Mouse (Mus musculus): ENCODE measurements at regions not wholly inside any gene's neighbourhood (a gene's known extent, or its start where the extent isn't known, plus 50 kb on each side); places are given as distances from the start of the nearest gene placed in this dataset.

GRCm38 (mm10) chr13:99744790-99745120 lies 156.1 kb downstream of the Cartpt start:
- H3K9ac ChIP-seq (replicated peaks; ENCODE audit: low read length), result no peak overlapping the region
- no peak for ATAC-seq (replicated peaks; ENCODE audit: insufficient number of reproducible peaks, low FRiP score, low TSS enrichment, low read depth)
- H3K9me3 ChIP-seq (replicated peaks; ENCODE audit: control insufficient read depth, low read length), result no peaks in the 10 kb centered on the region
- H3K4me2 ChIP-seq (ENCODE audit: low read depth, low read length), result no peak overlapping the region
- H3K4me3 ChIP-seq (ENCODE audit: low read depth, low read length), result no peak overlapping the region
- 68% methylated on average over 7 of the region's 7 CpGs for WGBS
- no peak for DNase-seq (ENCODE audit: low spot score)
- no peak overlapping the region; the same call in 1 of the 2 replicates for H3K27ac ChIP-seq (replicated peaks; ENCODE audit: low read depth, low read length)
- no peaks in the 10 kb centered on the region for H3K36me3 ChIP-seq (replicated peaks; ENCODE audit: control insufficient read depth, insufficient read depth, low read depth, low read length)
- no peaks in the 10 kb centered on the region for H3K27me3 ChIP-seq (ENCODE audit: control insufficient read depth, insufficient read depth, low read length)
- H3K4me1 ChIP-seq (ENCODE audit: control insufficient read depth, insufficient read depth, low read length), result no peaks in the 10 kb centered on the region

GRCm38 (mm10) chr13:99743952-99744789 lies 156.7 kb downstream of the Cartpt start:
- H3K4me2 ChIP-seq (ENCODE audit: low read depth, low read length), result no peak overlapping the region
- WGBS, result 31% methylated on average over 8 of the region's 8 CpGs
- no peaks in the 10 kb centered on the region for H3K9me3 ChIP-seq (replicated peaks; ENCODE audit: control insufficient read depth, low read length)
- H3K9ac ChIP-seq (replicated peaks; ENCODE audit: low read length), result no peak overlapping the region
- no peak overlapping the region; the same call in 1 of the 2 replicates for H3K27ac ChIP-seq (replicated peaks; ENCODE audit: low read depth, low read length)
- ATAC-seq (replicated peaks; ENCODE audit: insufficient number of reproducible peaks, low FRiP score, low TSS enrichment, low read depth) (peak; percentile 66; the same call in 1 of the 2 replicates), DNase-seq (ENCODE audit: low spot score) (no peak)
- no peaks in the 10 kb centered on the region for H3K27me3 ChIP-seq (ENCODE audit: control insufficient read depth, insufficient read depth, low read length)
- no peak overlapping the region for H3K4me3 ChIP-seq (ENCODE audit: low read depth, low read length)
- no peaks in the 10 kb centered on the region for H3K4me1 ChIP-seq (ENCODE audit: control insufficient read depth, insufficient read depth, low read length)
- H3K36me3 ChIP-seq (replicated peaks; ENCODE audit: control insufficient read depth, insufficient read depth, low read depth, low read length), result no peaks in the 10 kb centered on the region

GRCm38 (mm10) chr13:99742507-99742906 lies 158.4 kb downstream of the Cartpt start:
- DNase-seq (ENCODE audit: low spot score), result peak; percentile 51

GRCm38 (mm10) chr13:99741981-99742380 lies 158.9 kb downstream of the Cartpt start:
- Histone ChIP-seq H3K36me3 (replicated peaks; ENCODE audit: control insufficient read depth, insufficient read depth, low read depth, low read length) (no peaks in the 10 kb centered on the region), H3K9me3 (replicated peaks; ENCODE audit: control insufficient read depth, low read length) (no peaks in the 10 kb centered on the region), H3K9ac (replicated peaks; ENCODE audit: low read length) (no peak overlapping the region), H3K4me1 (ENCODE audit: control insufficient read depth, insufficient read depth, low read length) (no peaks in the 10 kb centered on the region), H3K4me2 (ENCODE audit: low read depth, low read length) (no peak overlapping the region), H3K27me3 (ENCODE audit: control insufficient read depth, insufficient read depth, low read length) (no peaks in the 10 kb centered on the region), H3K4me3 (ENCODE audit: low read depth, low read length) (no peak overlapping the region), H3K27ac (replicated peaks; ENCODE audit: low read depth, low read length) (no peak overlapping the region)
- ATAC-seq (replicated peaks; ENCODE audit: insufficient number of reproducible peaks, low FRiP score, low TSS enrichment, low read depth), result no peak
- WGBS, result 45% methylated on average over 2 of the region's 2 CpGs
- DNase-seq (ENCODE audit: low spot score), result no peak

More at GRCm38 (mm10) chr13:99742507-99742906, 158.4 kb downstream of the Cartpt start:
- Histone ChIP-seq H3K27ac (replicated peaks; ENCODE audit: low read depth, low read length) (no peak overlapping the region), H3K9me3 (replicated peaks; ENCODE audit: control insufficient read depth, low read length) (no peaks in the 10 kb centered on the region), H3K36me3 (replicated peaks; ENCODE audit: control insufficient read depth, insufficient read depth, low read depth, low read length) (no peaks in the 10 kb centered on the region), H3K4me1 (ENCODE audit: control insufficient read depth, insufficient read depth, low read length) (no peaks in the 10 kb centered on the region), H3K9ac (replicated peaks; ENCODE audit: low read length) (no peak overlapping the region), H3K27me3 (ENCODE audit: control insufficient read depth, insufficient read depth, low read length) (no peaks in the 10 kb centered on the region), H3K4me3 (ENCODE audit: low read depth, low read length) (no peak overlapping the region), H3K4me2 (ENCODE audit: low read depth, low read length) (no peak overlapping the region)
- no peak for ATAC-seq (replicated peaks; ENCODE audit: insufficient number of reproducible peaks, low FRiP score, low TSS enrichment, low read depth)
- 76% methylated on average over 2 of the region's 2 CpGs for WGBS

- Histone ChIP-seq H3K36me3 (replicated peaks; ENCODE audit: control insufficient read depth, insufficient read depth, low read depth, low read length) (no peaks in the 10 kb centered on the region), H3K27me3 (ENCODE audit: control insufficient read depth, insufficient read depth, low read length) (no peaks in the 10 kb centered on the region), H3K4me2 (ENCODE audit: low read depth, low read length) (no peak overlapping the region), H3K4me1 (ENCODE audit: control insufficient read depth, insufficient read depth, low read length) (no peaks in the 10 kb centered on the region), H3K4me3 (ENCODE audit: low read depth, low read length) (no peak overlapping the region), H3K27ac (replicated peaks; ENCODE audit: low read depth, low read length) (no peak overlapping the region), H3K9ac (replicated peaks; ENCODE audit: low read length) (no peak overlapping the region), H3K9me3 (replicated peaks; ENCODE audit: control insufficient read depth, low read length) (no peaks in the 10 kb centered on the region)
- DNase-seq (ENCODE audit: low spot score) (no peak), ATAC-seq (replicated peaks; ENCODE audit: insufficient number of reproducible peaks, low FRiP score, low TSS enrichment, low read depth) (no peak)
- WGBS, result 74% methylated on average over 1 of the region's 1 CpGs
These were observed 161.5 kb downstream of the Cartpt start for GRCm38 (mm10) chr13:99739420-99739819.

GRCm38 (mm10) chr13:99737271-99737670 lies 163.6 kb downstream of the Cartpt start:
- Histone ChIP-seq H3K4me2 (ENCODE audit: low read depth, low read length) (no peak overlapping the region), H3K27me3 (ENCODE audit: control insufficient read depth, insufficient read depth, low read length) (no peaks in the 10 kb centered on the region), H3K4me3 (ENCODE audit: low read depth, low read length) (no peak overlapping the region), H3K27ac (replicated peaks; ENCODE audit: low read depth, low read length) (no peak overlapping the region), H3K4me1 (ENCODE audit: control insufficient read depth, insufficient read depth, low read length) (no peaks in the 10 kb centered on the region), H3K36me3 (replicated peaks; ENCODE audit: control insufficient read depth, insufficient read depth, low read depth, low read length) (no peaks in the 10 kb centered on the region), H3K9me3 (replicated peaks; ENCODE audit: control insufficient read depth, low read length) (no peaks in the 10 kb centered on the region), H3K9ac (replicated peaks; ENCODE audit: low read length) (no peak overlapping the region)
- ATAC-seq (replicated peaks; ENCODE audit: insufficient number of reproducible peaks, low FRiP score, low TSS enrichment, low read depth) (no peak), DNase-seq (ENCODE audit: low spot score) (no peak)
- WGBS, result 79% methylated on average over 3 of the region's 3 CpGs

GRCm38 (mm10) chr13:99729145-99729544 lies 171.7 kb downstream of the Cartpt start:
- Histone ChIP-seq H3K27ac (replicated peaks; ENCODE audit: low read depth, low read length) (no peak overlapping the region), H3K4me2 (ENCODE audit: low read depth, low read length) (no peak overlapping the region), H3K4me1 (ENCODE audit: control insufficient read depth, insufficient read depth, low read length) (no peaks in the 10 kb centered on the region), H3K27me3 (ENCODE audit: control insufficient read depth, insufficient read depth, low read length) (no peaks in the 10 kb centered on the region), H3K9ac (replicated peaks; ENCODE audit: low read length) (no peak overlapping the region), H3K4me3 (ENCODE audit: low read depth, low read length) (no peak overlapping the region), H3K36me3 (replicated peaks; ENCODE audit: control insufficient read depth, insufficient read depth, low read depth, low read length) (no peaks in the 10 kb centered on the region), H3K9me3 (replicated peaks; ENCODE audit: control insufficient read depth, low read length) (no peaks in the 10 kb centered on the region)
- WGBS, result 72% methylated on average over 5 of the region's 5 CpGs
- ATAC-seq (replicated peaks; ENCODE audit: insufficient number of reproducible peaks, low FRiP score, low TSS enrichment, low read depth) (no peak), DNase-seq (ENCODE audit: low spot score) (no peak)

- ATAC-seq (replicated peaks; ENCODE audit: insufficient number of reproducible peaks, low FRiP score, low TSS enrichment, low read depth), result no peak
- Histone ChIP-seq H3K36me3 (replicated peaks; ENCODE audit: control insufficient read depth, insufficient read depth, low read depth, low read length) (no peaks in the 10 kb centered on the region), H3K4me3 (ENCODE audit: low read depth, low read length) (no peak overlapping the region), H3K9me3 (replicated peaks; ENCODE audit: control insufficient read depth, low read length) (no peaks in the 10 kb centered on the region), H3K4me2 (ENCODE audit: low read depth, low read length) (no peak overlapping the region), H3K27ac (replicated peaks; ENCODE audit: low read depth, low read length) (no peak overlapping the region), H3K9ac (replicated peaks; ENCODE audit: low read length) (no peak overlapping the region), H3K27me3 (ENCODE audit: control insufficient read depth, insufficient read depth, low read length) (no peaks in the 10 kb centered on the region), H3K4me1 (ENCODE audit: control insufficient read depth, insufficient read depth, low read length) (no peaks in the 10 kb centered on the region)
- DNase-seq (ENCODE audit: low spot score), result no peak
- WGBS, result 62% methylated on average over 7 of the region's 7 CpGs
These were observed 176.6 kb downstream of the Cartpt start for GRCm38 (mm10) chr13:99724245-99724644.

All from embryonic facial prominence, embryonic 11.5 days (tissue).